Mouse (Mus musculus) ES-E14 (cell line): ENCODE measurements around the gene Cars. TPM values are rescaled to one million over a fixed set of nuclear protein-coding genes. Genes with fewer than 3 reads are reported as not detected.
A peak's percentile ranks its signal among the peaks of the same experiment; 100 is the strongest.

Experiments
- DNase-seq: peaks from one replicate; pipeline ENCODE4 v3.0.0-alpha.2; 2013; ENCODE audit warnings: low read depth, low spot score
- H3K27ac ChIP-seq: 2 replicates; pipeline ENCODE4 v1.5.1; 2012; ENCODE audit warnings: low read depth, mild to moderate bottlenecking, low read length, moderate library complexity, mixed read lengths; ENCODE audit not compliant: poor library complexity, insufficient read depth, severe bottlenecking
- H3K36me3 ChIP-seq: 2 replicates; pipeline ENCODE4 v1.6.1; 2012; ENCODE audit warnings: mild to moderate bottlenecking, low read length, moderate library complexity, mixed read lengths; ENCODE audit not compliant: control insufficient read depth, poor library complexity, insufficient read depth, severe bottlenecking
- H3K4me1 ChIP-seq, 2 experiments: fragments of 150-350 bp in 1 of 2; sonication (generic) in 1 of 2; 2 replicates each; pipeline ENCODE4 v1.6.1; 2012; ENCODE audit warnings: low read length in 2 of 2, mild to moderate bottlenecking in 1 of 2, mixed read lengths in 1 of 2; ENCODE audit not compliant: control insufficient read depth in 2 of 2, insufficient read depth in 2 of 2, poor library complexity in 1 of 2
- H3K4me3 ChIP-seq, 2 experiments: fragments of 150-350 bp in 1 of 2; sonication (generic) in 1 of 2; 2 replicates each; pipeline ENCODE4 v1.5.1; 2012; ENCODE audit warnings: low read length in 2 of 2, low read depth in 1 of 2, mild to moderate bottlenecking in 1 of 2, mixed read lengths in 1 of 2; ENCODE audit not compliant: insufficient read depth in 1 of 2, poor library complexity in 1 of 2, severe bottlenecking in 1 of 2
- H3K9ac ChIP-seq: 2 replicates; pipeline ENCODE4 v1.6.1; 2012; ENCODE audit warnings: low read depth, mild to moderate bottlenecking, low read length, mixed read lengths; ENCODE audit not compliant: poor library complexity, insufficient read depth, severe bottlenecking
- H3K9me3 ChIP-seq: fragments of 150-350 bp; sonication (generic); 2 replicates; pipeline ENCODE4 v1.6.1; 2012; ENCODE audit warnings: low read depth, mild to moderate bottlenecking, low read length; ENCODE audit not compliant: control insufficient read depth, insufficient read depth
- CHD2 ChIP-seq: IDR thresholded peaks from 2 replicates; pipeline ENCODE4 v1.6.1; 2014; ENCODE audit warnings: mild to moderate bottlenecking, low read depth, low read length, inconsistent platforms
- HCFC1 ChIP-seq: IDR thresholded peaks from 2 replicates; pipeline ENCODE4 v1.6.1; 2012; ENCODE audit warnings: low read length, inconsistent platforms, borderline replicate concordance; ENCODE audit not compliant: insufficient read depth
- MAFK ChIP-seq: IDR thresholded peaks from 2 replicates; pipeline ENCODE4 v1.6.1; 2014; ENCODE audit warnings: mild to moderate bottlenecking, low read depth, low read length, inconsistent platforms; ENCODE audit not compliant: insufficient read depth
- ZC3H11A ChIP-seq: IDR thresholded peaks from 2 replicates; pipeline ENCODE4 v1.6.1; 2012; ENCODE audit warnings: low read depth, mild to moderate bottlenecking, inconsistent platforms, low read length, borderline replicate concordance
- ZNF384 ChIP-seq: IDR thresholded peaks from 2 replicates; pipeline ENCODE4 v1.6.1; 2012; ENCODE audit warnings: low read depth, low read length, inconsistent platforms
- in situ Hi-C, 2 experiments: fragments of 600-800 bp; cut with MboI; formaldehyde crosslinking; loops; one replicate each; pipeline ENCODE4 v1.15.1; 2025; ENCODE audit warnings: low sequenced_read_pairs in 2 of 2, inconsistent platforms in 1 of 2; ENCODE audit not compliant: unreplicated experiment in 2 of 2
- total RNA-seq: library from RNA; depleted of rRNA; stranded (reverse); fragments of 300-350 nt; gene quantifications from 2 replicates; pipeline ENCODE4 v1.2.3, GENCODE M21; 2012

Cars gene
- total RNA-seq, 1 experiment = 153 TPM

DNA sequence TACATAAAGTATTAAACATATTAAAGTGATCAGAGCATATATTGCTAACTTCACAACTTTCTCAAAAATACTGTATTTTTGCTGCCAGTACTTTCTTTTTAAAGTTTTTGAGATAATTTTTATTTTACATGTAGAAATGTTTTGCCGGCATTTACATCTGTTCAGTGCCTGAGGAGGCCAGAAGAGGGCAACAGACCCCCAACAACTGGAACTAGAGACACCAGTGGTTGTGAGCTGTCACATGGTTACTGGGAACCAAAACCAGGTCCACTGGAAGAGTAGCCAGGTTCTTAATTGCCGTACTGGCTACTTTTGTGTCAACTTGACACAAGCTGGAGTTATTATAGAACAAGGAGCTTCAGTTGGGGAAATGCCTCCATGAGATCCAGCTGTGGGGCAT, 1.8 kb upstream of the Cars start:
- H3K9ac ChIP-seq = no peak overlapping the region
- no peaks in the 10 kb centered on the region for H3K9me3 ChIP-seq
- DNase-seq = no peak
- in situ Hi-C loops = loop anchor here in 1 of 2 experiments (10.0 kb wide), 1 partner anchor 93 kb away; no protein-coding TSS in a partner anchor
- TF ChIP-seq MAFK = no peak
- TF ChIP-seq CHD2 = no peak
- TF ChIP-seq ZC3H11A = no peak
- no peak for TF ChIP-seq ZNF384
- no peak for TF ChIP-seq HCFC1
- H3K27ac ChIP-seq = no peak overlapping the region
- no peak overlapping the region for H3K4me3 ChIP-seq
- H3K4me1 ChIP-seq = peaks cover 4 to 8% of the 10 kb centered on the region in 2 experiments; a peak in 3 of 4 replicates
- H3K36me3 ChIP-seq = peaks cover 11% of the 10 kb centered on the region

DNA sequence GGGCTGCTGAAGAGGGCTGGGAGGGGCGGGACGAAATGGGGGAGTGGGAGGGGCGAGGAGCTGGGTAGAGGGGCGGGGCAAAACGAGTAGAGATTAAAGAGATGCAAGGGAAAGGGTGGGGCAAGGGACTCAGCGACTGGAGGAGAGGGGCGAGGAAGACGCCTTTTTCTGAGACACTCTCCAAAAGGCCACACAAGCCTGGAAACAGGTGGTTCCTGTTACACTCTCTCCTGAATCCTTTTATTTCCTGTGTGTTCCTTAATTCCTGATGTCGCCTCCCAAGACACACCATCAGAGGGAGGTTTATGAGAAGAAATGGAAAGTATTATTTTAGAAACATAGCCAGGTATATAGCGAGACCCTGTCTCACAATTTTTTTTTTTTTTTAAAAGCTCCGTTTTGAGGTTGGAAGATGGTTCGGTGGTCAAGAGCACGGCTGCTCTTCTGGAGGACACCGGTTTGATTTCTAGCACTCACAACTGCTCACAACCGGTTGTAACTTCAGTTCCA, 396 bp upstream of the Cars start:
- in situ Hi-C loops = loop anchor here in 1 of 2 experiments (10.0 kb wide), 1 partner anchor 95 kb away; no protein-coding TSS in a partner anchor
- peak; percentile 95 for DNase-seq
- Histone ChIP-seq H3K36me3 (peaks cover 22% of the 10 kb centered on the region), H3K27ac (no peak overlapping the region), H3K9ac (no peak overlapping the region; the same call in 1 of the 2 replicates), H3K9me3 (no peaks in the 10 kb centered on the region), H3K4me1 (peaks cover 4 to 9% of the 10 kb centered on the region in 2 experiments; a peak in 3 of 4 replicates), H3K4me3 (peak overlapping the region; percentile 11 to 100; a peak in 2 of 4 replicates)
- no peak for TF ChIP-seq ZNF384

- in situ Hi-C loops = no loop called here
- Histone ChIP-seq H3K27ac (no peak overlapping the region), H3K4me1 (peaks cover 10 to 11% of the 10 kb centered on the region in 2 experiments; a peak in 2 of 4 replicates), H3K36me3 (peaks cover 57% of the 10 kb centered on the region), H3K9me3 (no peaks in the 10 kb centered on the region), H3K4me3 (no peak overlapping the region), H3K9ac (no peak overlapping the region)
- no peak for DNase-seq
- TF ChIP-seq MAFK (no peak), CHD2 (no peak), ZNF384 (no peak)
Observed at GRCm38 (mm10) chr7:143594865-143595264, 5.0 kb downstream of the Cars start.

GRCm38 (mm10) chr7:143592255-143592654, 7.6 kb downstream of the Cars start:
- in situ Hi-C loops = no loop called here
- Histone ChIP-seq H3K9ac (peak overlapping the region; percentile 60; the same call in 1 of the 2 replicates), H3K36me3 (peaks cover 75% of the 10 kb centered on the region), H3K9me3 (no peaks in the 10 kb centered on the region), H3K27ac (peak overlapping the region; percentile 57; the same call in 1 of the 2 replicates), H3K4me3 (0 out of 4 replicates have a peak overlapping the region, but pooled peaks of 1 of the 2 experiments have one; percentile 26), H3K4me1 (peaks cover 6 to 15% of the 10 kb centered on the region in 2 experiments; a peak in 2 of 4 replicates)
- TF ChIP-seq HCFC1 (no peak), CHD2 (no peak), ZNF384 (no peak), MAFK (no peak), ZC3H11A (no peak)
- no peak for DNase-seq

GRCm38 (mm10) chr7:143588006-143588405, 11.9 kb downstream of the Cars start:
- DNase-seq = no peak
- peak overlapping the region; percentile 2; the same call in 1 of the 2 replicates for H3K9ac ChIP-seq
- TF ChIP-seq MAFK (no peak), HCFC1 (no peak), ZNF384 (no peak), ZC3H11A (no peak), CHD2 (no peak)
- H3K9me3 ChIP-seq = no peaks in the 10 kb centered on the region
- no peak overlapping the region for H3K4me3 ChIP-seq
- peaks cover 4 to 15% of the 10 kb centered on the region in 2 experiments; a peak in 2 of 4 replicates for H3K4me1 ChIP-seq
- in situ Hi-C loops = no loop called here
- no peak overlapping the region for H3K27ac ChIP-seq
- H3K36me3 ChIP-seq = peaks cover 93% of the 10 kb centered on the region
